Mouse (Mus musculus): Measurements from ENCODE around the gene Sh3bgrl2. TPM values are rescaled to one million over a fixed set of nuclear protein-coding genes. Genes with fewer than 3 reads are reported as not detected.
A peak's percentile ranks its signal among the peaks of the same experiment; 100 is the strongest.
"Not testable (repeated sequence)": the region's sequence is repeated elsewhere in the genome, so short reads cannot be mapped to it uniquely, and the experiment has no call there.

The Sh3bgrl2 gene
- 16.5 and 17.9 TPM in 2 replicates for polyA plus RNA-seq (2015; fragmentation: Nextera tagmentation; extraction: Ambion mirVana)

GRCm38 (mm10) chr9:83547830-83548689, at the start of gene Sh3bgrl2:
Gene Sh3bgrl2 (plus strand): TSS chr9:83548327.
- H3K4me2 ChIP-seq (ENCODE audit: low read depth, low read length) = peak within 1 kb of the TSS; percentile 66
- no peaks in the 10 kb centered on the region for H3K36me3 ChIP-seq (ENCODE audit: control insufficient read depth, insufficient read depth, low read length)
- ATAC-seq = peak; percentile 93
- H3K4me3 ChIP-seq (ENCODE audit: low read length) = peak within 1 kb of the TSS; percentile 73
- no peaks in the 10 kb centered on the region for H3K27me3 ChIP-seq (replicated peaks; ENCODE audit: control insufficient read depth, insufficient read depth, low read length)
- peaks cover 6% of the 10 kb centered on the region; the same call in 1 of the 2 replicates for H3K4me1 ChIP-seq (ENCODE audit: control insufficient read depth, insufficient read depth, low read length)
- no peak within 1 kb of the TSS for H3K27ac ChIP-seq (ENCODE audit: low read length)
- H3K9ac ChIP-seq (ENCODE audit: low read depth, low read length) = peak within 1 kb of the TSS; percentile 77
- 2% methylated on average over 76 of the region's 76 CpGs for WGBS
- no peaks in the 10 kb centered on the region for H3K9me3 ChIP-seq (ENCODE audit: control insufficient read depth, low read length)

GRCm38 (mm10) chr9:83519081-83519480, 29.0 kb upstream of the Sh3bgrl2 start:
- H3K27ac ChIP-seq (ENCODE audit: low read length); H3K9ac ChIP-seq (ENCODE audit: low read depth, low read length); ATAC-seq; H3K4me2 ChIP-seq (ENCODE audit: low read depth, low read length); H3K36me3 ChIP-seq (ENCODE audit: control insufficient read depth, insufficient read depth, low read length); H3K27me3 ChIP-seq (replicated peaks; ENCODE audit: control insufficient read depth, insufficient read depth, low read length); H3K4me1 ChIP-seq (ENCODE audit: control insufficient read depth, insufficient read depth, low read length); H3K9me3 ChIP-seq (ENCODE audit: control insufficient read depth, low read length); H3K4me3 ChIP-seq (ENCODE audit: low read length): not testable (repeated sequence)
- WGBS = 82% methylated on average over 5 of the region's 5 CpGs

DNA sequence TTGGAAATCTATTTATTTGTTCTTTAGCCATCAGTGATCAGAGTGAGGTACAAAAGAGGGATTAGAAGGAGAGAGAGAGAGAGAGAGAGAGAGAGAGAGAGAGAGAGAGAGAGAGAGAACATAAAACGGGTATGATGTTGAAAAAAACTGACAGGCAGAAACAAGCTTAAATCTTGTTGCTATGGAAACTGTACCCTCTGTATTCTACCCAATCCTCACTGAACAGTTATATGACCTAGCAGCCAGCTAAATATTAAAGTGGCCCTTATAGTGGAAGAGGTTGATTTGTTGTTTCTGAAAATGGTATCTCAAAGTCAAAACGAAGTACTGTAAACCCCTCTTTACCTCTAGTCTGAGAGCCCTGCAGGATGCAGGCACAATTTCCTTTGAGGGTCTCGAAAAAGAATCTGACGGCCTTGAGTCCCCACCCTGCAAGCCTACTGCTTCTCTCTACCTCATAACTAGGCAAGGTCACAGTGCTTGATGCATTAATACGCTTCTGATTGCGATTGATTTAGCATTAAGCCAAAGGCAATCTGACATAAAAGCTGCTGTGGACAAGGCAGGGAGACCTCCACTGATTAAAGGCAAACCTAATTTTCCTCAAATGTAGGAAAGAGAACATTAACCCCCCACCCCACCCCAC, 28.5 kb upstream of the Sh3bgrl2 start:
- 73% methylated on average over 6 of the region's 6 CpGs for WGBS
- Histone ChIP-seq H3K4me3 (ENCODE audit: low read length) (no peak overlapping the region), H3K36me3 (ENCODE audit: control insufficient read depth, insufficient read depth, low read length) (no peaks in the 10 kb centered on the region), H3K27me3 (replicated peaks; ENCODE audit: control insufficient read depth, insufficient read depth, low read length) (no peaks in the 10 kb centered on the region), H3K9ac (ENCODE audit: low read depth, low read length) (no peak overlapping the region), H3K4me2 (ENCODE audit: low read depth, low read length) (no peak overlapping the region), H3K9me3 (ENCODE audit: control insufficient read depth, low read length) (no peaks in the 10 kb centered on the region), H3K27ac (ENCODE audit: low read length) (no peak overlapping the region), H3K4me1 (ENCODE audit: control insufficient read depth, insufficient read depth, low read length) (no peaks in the 10 kb centered on the region)
- ATAC-seq = no peak

DNA sequence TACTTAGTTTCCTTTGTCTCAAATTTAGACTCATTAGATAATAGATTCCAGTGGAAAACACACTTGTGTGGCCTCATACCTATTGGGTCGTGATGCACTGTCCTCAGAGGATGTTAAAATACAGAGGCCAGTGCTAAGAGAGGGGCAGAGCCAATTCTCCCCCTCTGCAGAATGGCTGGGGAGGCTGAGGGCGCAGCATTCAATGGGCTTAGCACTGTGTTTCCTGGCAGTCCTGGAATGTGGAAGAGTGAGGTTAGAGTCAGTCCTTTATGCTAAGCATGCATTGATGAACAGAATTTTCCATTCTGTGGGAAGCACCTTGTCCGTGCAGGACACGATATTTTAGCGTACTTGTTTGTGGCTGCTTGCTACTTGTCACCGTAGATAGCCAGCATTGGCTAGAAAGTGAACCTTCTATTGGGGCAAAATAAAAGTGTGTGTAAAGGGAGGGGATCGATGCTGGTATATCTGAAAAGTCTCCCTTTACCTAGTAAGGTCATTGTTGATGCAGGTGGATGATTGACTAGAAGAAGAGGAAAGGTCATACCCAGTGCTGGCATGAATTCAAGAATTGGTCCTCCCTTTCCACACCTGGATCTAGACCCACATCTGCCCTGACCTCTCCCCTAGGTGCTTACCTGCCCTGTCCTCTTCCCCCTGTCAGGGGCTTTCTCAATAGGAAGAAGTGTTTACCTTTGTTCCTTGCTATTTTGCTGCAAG, 20.6 kb upstream of the Sh3bgrl2 start:
- Histone ChIP-seq H3K9me3 (ENCODE audit: control insufficient read depth, low read length) (no peaks in the 10 kb centered on the region), H3K36me3 (ENCODE audit: control insufficient read depth, insufficient read depth, low read length) (no peaks in the 10 kb centered on the region), H3K9ac (ENCODE audit: low read depth, low read length) (no peak overlapping the region), H3K27me3 (replicated peaks; ENCODE audit: control insufficient read depth, insufficient read depth, low read length) (no peaks in the 10 kb centered on the region), H3K4me1 (ENCODE audit: control insufficient read depth, insufficient read depth, low read length) (no peaks in the 10 kb centered on the region), H3K4me3 (ENCODE audit: low read length) (no peak overlapping the region), H3K27ac (ENCODE audit: low read length) (no peak overlapping the region), H3K4me2 (ENCODE audit: low read depth, low read length) (no peak overlapping the region)
- 61% methylated on average over 7 of the region's 7 CpGs for WGBS
- ATAC-seq = 0 out of 2 replicates have a peak, but pooled peaks have one; percentile 28

- H3K4me2 ChIP-seq (ENCODE audit: low read depth, low read length) = no peak overlapping the region
- 60% methylated on average over 5 of the region's 5 CpGs for WGBS
- no peaks in the 10 kb centered on the region for H3K9me3 ChIP-seq (ENCODE audit: control insufficient read depth, low read length)
- H3K36me3 ChIP-seq (ENCODE audit: control insufficient read depth, insufficient read depth, low read length) = no peaks in the 10 kb centered on the region
- no peak overlapping the region for H3K27ac ChIP-seq (ENCODE audit: low read length)
- no peak for ATAC-seq
- H3K4me3 ChIP-seq (ENCODE audit: low read length) = no peak overlapping the region
- H3K4me1 ChIP-seq (ENCODE audit: control insufficient read depth, insufficient read depth, low read length) = 0 out of 2 replicates have a peak, but pooled peaks cover 4% of the 10 kb centered on the region
- no peaks in the 10 kb centered on the region for H3K27me3 ChIP-seq (replicated peaks; ENCODE audit: control insufficient read depth, insufficient read depth, low read length)
- H3K9ac ChIP-seq (ENCODE audit: low read depth, low read length) = no peak overlapping the region
These were observed 14.9 kb upstream of the Sh3bgrl2 start for GRCm38 (mm10) chr9:83533044-83533769.

- Histone ChIP-seq H3K36me3 (ENCODE audit: control insufficient read depth, insufficient read depth, low read length) (no peaks in the 10 kb centered on the region), H3K9ac (ENCODE audit: low read depth, low read length) (no peak overlapping the region), H3K27me3 (replicated peaks; ENCODE audit: control insufficient read depth, insufficient read depth, low read length) (no peaks in the 10 kb centered on the region), H3K4me2 (ENCODE audit: low read depth, low read length) (no peak overlapping the region), H3K4me1 (ENCODE audit: control insufficient read depth, insufficient read depth, low read length) (peaks cover 9% of the 10 kb centered on the region), H3K9me3 (ENCODE audit: control insufficient read depth, low read length) (no peaks in the 10 kb centered on the region), H3K27ac (ENCODE audit: low read length) (no peak overlapping the region), H3K4me3 (ENCODE audit: low read length) (no peak overlapping the region)
- no peak for ATAC-seq
- WGBS = 94% methylated on average over 4 of the region's 4 CpGs
These were observed 11.2 kb upstream of the Sh3bgrl2 start for GRCm38 (mm10) chr9:83536959-83537358.

- Histone ChIP-seq H3K27ac (ENCODE audit: low read length) (no peak overlapping the region), H3K9ac (ENCODE audit: low read depth, low read length) (no peak overlapping the region), H3K9me3 (ENCODE audit: control insufficient read depth, low read length) (no peaks in the 10 kb centered on the region), H3K36me3 (ENCODE audit: control insufficient read depth, insufficient read depth, low read length) (no peaks in the 10 kb centered on the region), H3K27me3 (replicated peaks; ENCODE audit: control insufficient read depth, insufficient read depth, low read length) (no peaks in the 10 kb centered on the region), H3K4me2 (ENCODE audit: low read depth, low read length) (no peak overlapping the region), H3K4me3 (ENCODE audit: low read length) (no peak overlapping the region), H3K4me1 (ENCODE audit: control insufficient read depth, insufficient read depth, low read length) (peaks cover 9% of the 10 kb centered on the region)
- no peak for ATAC-seq
- WGBS = 41% methylated on average over 2 of the region's 2 CpGs
These were observed 10.6 kb upstream of the Sh3bgrl2 start for GRCm38 (mm10) chr9:83537510-83537909.

- H3K4me3 ChIP-seq (ENCODE audit: low read length) = no peak overlapping the region
- ATAC-seq = peak; percentile 13; the same call in 1 of the 2 replicates
- no peaks in the 10 kb centered on the region for H3K27me3 ChIP-seq (replicated peaks; ENCODE audit: control insufficient read depth, insufficient read depth, low read length)
- H3K9me3 ChIP-seq (ENCODE audit: control insufficient read depth, low read length) = no peaks in the 10 kb centered on the region
- H3K27ac ChIP-seq (ENCODE audit: low read length) = no peak overlapping the region
- H3K4me1 ChIP-seq (ENCODE audit: control insufficient read depth, insufficient read depth, low read length) = peaks cover 9% of the 10 kb centered on the region
- WGBS = 50% methylated on average over 15 of the region's 15 CpGs
- no peak overlapping the region for H3K9ac ChIP-seq (ENCODE audit: low read depth, low read length)
- H3K4me2 ChIP-seq (ENCODE audit: low read depth, low read length) = no peak overlapping the region
- H3K36me3 ChIP-seq (ENCODE audit: control insufficient read depth, insufficient read depth, low read length) = no peaks in the 10 kb centered on the region
These were observed 10.1 kb upstream of the Sh3bgrl2 start for GRCm38 (mm10) chr9:83537921-83538536.

Data from intestine, embryonic 16.5 days (tissue).